Mouse (Mus musculus) lung, embryonic 15.5 days (tissue): ENCODE results near the gene Kpnb1. TPM values are rescaled to one million over a fixed set of nuclear protein-coding genes. Genes with fewer than 3 reads are reported as not detected.
"Not testable (repeated sequence)": the region's sequence is repeated elsewhere in the genome, so short reads cannot be mapped to it uniquely, and the experiment has no call there.

Source experiments
- ATAC-seq: fragments of 200-750 bp; cut with Nextera tagmentation; 2 replicates; pipeline ENCODE4 v1.8.0; 2017; ENCODE audit warnings: moderate number of reproducible peaks, borderline replicate concordance; ENCODE audit not compliant: low FRiP score, low TSS enrichment; ENCODE audit errors: extremely low read depth
- H3K27ac ChIP-seq: fragments of 300-500 bp; sonication (generic); 2 replicates; pipeline ENCODE4 v1.5.1; 2015; ENCODE audit warnings: moderate library complexity, mild to moderate bottlenecking, inconsistent platforms
- H3K27me3 ChIP-seq: fragments of 300-500 bp; sonication (generic); 2 replicates; pipeline ENCODE4 v1.6.1; 2015; ENCODE audit warnings: inconsistent platforms
- H3K36me3 ChIP-seq: fragments of 300-500 bp; sonication (generic); 2 replicates; pipeline ENCODE4 v1.6.1; 2015; ENCODE audit warnings: inconsistent platforms
- H3K4me1 ChIP-seq: fragments of 300-500 bp; sonication (generic); 2 replicates; pipeline ENCODE4 v1.6.1; 2015; ENCODE audit warnings: inconsistent platforms
- H3K4me2 ChIP-seq: fragments of 300-500 bp; sonication (generic); 2 replicates; pipeline ENCODE4 v1.6.1; 2015; ENCODE audit warnings: inconsistent platforms, mild to moderate bottlenecking, moderate library complexity
- H3K4me3 ChIP-seq: fragments of 300-500 bp; sonication (generic); 2 replicates; pipeline ENCODE4 v1.5.1; 2015; ENCODE audit warnings: mild to moderate bottlenecking, inconsistent platforms
- H3K9ac ChIP-seq: fragments of 300-500 bp; sonication (generic); 2 replicates; pipeline ENCODE4 v1.6.1; 2015; ENCODE audit warnings: inconsistent platforms
- H3K9me3 ChIP-seq: fragments of 300-500 bp; sonication (generic); 2 replicates; pipeline ENCODE4 v1.6.1; 2016; ENCODE audit warnings: inconsistent platforms
- WGBS: fragments of 180-500 bp; shearing (Covaris S2); methylation state at CpG from one replicate; pipeline ENCODE4 v1.1.7; 2015; 5-methylcytosine and 5-hydroxymethylcytosine counted together
- polyA plus RNA-seq: library from polyadenylated mRNA; unstranded; fragments of >200 nt; fragmentation: Nextera tagmentation; extraction: Ambion mirVana; gene quantifications from 2 replicates; pipeline ENCODE4 v1.2.1, GENCODE M21; 2015

The Kpnb1 gene
- polyA plus RNA-seq, 1 experiment from 2014 or later, result 52.5 TPM

DNA sequence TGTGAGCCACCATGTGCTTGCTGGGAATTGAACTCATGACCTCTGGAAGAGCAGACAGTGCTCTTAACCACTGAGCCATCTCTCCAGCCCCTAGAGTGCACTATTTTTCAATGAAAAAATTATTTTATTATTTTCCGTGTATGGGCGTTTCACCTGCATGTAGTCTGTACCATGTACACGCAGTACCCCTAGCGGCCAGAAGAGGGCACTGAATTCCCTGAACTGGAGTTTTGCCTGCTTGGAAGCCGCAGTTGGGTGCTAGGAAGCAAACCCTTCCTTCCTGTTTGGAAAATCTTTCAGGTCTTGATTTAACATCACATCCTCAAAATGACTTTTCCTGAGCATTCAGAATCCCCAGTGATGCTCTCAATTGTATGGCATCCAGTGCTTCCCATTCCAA is 10.9 kb upstream of the Kpnb1 start:
- WGBS, result 18% methylated on average over 5 of the region's 5 CpGs
- Histone ChIP-seq H3K27ac (no peak overlapping the region), H3K4me1 (no peaks in the 10 kb centered on the region), H3K27me3 (no peaks in the 10 kb centered on the region), H3K9ac (no peak overlapping the region), H3K4me2 (no peak overlapping the region), H3K36me3 (no peaks in the 10 kb centered on the region), H3K9me3 (no peaks in the 10 kb centered on the region), H3K4me3 (no peak overlapping the region)
- no peak for ATAC-seq

DNA sequence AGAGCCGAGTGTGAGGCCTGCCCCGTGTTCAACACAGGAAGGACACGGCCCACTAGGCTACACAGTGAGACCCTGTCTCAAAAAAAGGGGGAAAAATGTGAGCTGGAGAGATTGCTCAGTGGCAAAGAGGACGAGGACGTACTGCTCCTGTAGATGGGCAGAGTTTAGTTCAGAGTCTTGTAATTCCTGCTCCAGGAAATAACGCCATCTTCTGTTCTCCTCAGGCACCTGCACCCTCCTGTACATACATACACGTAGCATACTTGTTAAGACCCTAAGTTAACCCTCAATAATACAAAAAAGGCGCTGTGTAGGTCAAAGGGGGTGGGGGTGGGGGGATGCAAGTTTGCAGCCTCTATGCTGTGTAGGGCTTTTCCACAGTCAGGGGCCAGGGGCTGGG is 9.3 kb upstream of the Kpnb1 start:
- no peaks in the 10 kb centered on the region for H3K27me3 ChIP-seq
- no peak overlapping the region for H3K27ac ChIP-seq
- no peaks in the 10 kb centered on the region for H3K4me1 ChIP-seq
- H3K9me3 ChIP-seq, result no peaks in the 10 kb centered on the region
- no peak overlapping the region for H3K4me3 ChIP-seq
- no peaks in the 10 kb centered on the region for H3K36me3 ChIP-seq
- no peak overlapping the region for H3K4me2 ChIP-seq
- no peak for ATAC-seq
- H3K9ac ChIP-seq, result no peak overlapping the region
- WGBS, result 74% methylated on average over 8 of the region's 8 CpGs

DNA sequence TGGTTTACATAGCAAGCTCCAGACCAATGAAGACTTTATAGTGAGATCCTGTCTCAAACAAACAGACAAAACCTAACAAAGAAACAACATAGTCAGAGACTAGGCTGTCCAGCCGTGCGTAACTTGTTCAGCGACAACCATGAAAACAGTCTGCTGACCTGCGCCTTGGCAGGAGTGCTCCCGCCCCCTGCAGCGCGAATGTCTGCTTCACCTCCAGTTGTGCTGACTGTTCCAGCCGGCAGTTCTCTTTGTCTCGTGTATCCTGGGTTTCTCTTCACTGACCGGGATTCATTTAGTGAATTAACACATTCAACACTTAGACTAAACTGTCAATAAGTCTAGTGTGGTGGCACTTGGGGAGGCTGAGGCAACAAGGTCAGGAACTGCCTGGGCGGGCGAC is 8.9 kb upstream of the Kpnb1 start:
- H3K27me3 ChIP-seq, result no peaks in the 10 kb centered on the region
- H3K4me1 ChIP-seq, result no peaks in the 10 kb centered on the region
- H3K4me2 ChIP-seq, result no peak overlapping the region
- no peak for ATAC-seq
- H3K4me3 ChIP-seq, result no peak overlapping the region
- no peak overlapping the region for H3K9ac ChIP-seq
- no peaks in the 10 kb centered on the region for H3K36me3 ChIP-seq
- no peaks in the 10 kb centered on the region for H3K9me3 ChIP-seq
- H3K27ac ChIP-seq, result no peak overlapping the region
- 71% methylated on average over 12 of the region's 12 CpGs for WGBS

DNA sequence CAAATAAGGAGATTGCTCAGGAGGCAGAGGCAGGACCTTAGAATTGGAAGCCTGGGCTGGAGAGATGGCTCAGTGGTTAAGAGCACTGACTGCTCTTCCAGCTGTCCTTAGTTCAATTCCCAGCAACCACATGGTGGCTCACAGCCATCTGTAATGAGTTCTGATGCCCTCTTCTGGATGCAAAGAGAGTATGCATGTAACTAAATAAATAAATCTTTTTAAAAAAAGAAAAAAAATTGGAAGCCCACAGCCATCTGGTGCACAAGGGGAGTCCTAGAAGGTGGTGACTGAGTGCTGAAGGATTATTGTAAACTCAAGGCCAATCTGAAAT is 4.9 kb upstream of the Kpnb1 start:
- Histone ChIP-seq H3K27me3 (no peaks in the 10 kb centered on the region), H3K36me3 (peaks cover 3% of the 10 kb centered on the region; the same call in 1 of the 2 replicates), H3K4me2 (no peak overlapping the region), H3K4me1 (peaks cover 12% of the 10 kb centered on the region), H3K9me3 (no peaks in the 10 kb centered on the region), H3K4me3 (no peak overlapping the region), H3K9ac (no peak overlapping the region), H3K27ac (no peak overlapping the region)
- no peak for ATAC-seq

DNA sequence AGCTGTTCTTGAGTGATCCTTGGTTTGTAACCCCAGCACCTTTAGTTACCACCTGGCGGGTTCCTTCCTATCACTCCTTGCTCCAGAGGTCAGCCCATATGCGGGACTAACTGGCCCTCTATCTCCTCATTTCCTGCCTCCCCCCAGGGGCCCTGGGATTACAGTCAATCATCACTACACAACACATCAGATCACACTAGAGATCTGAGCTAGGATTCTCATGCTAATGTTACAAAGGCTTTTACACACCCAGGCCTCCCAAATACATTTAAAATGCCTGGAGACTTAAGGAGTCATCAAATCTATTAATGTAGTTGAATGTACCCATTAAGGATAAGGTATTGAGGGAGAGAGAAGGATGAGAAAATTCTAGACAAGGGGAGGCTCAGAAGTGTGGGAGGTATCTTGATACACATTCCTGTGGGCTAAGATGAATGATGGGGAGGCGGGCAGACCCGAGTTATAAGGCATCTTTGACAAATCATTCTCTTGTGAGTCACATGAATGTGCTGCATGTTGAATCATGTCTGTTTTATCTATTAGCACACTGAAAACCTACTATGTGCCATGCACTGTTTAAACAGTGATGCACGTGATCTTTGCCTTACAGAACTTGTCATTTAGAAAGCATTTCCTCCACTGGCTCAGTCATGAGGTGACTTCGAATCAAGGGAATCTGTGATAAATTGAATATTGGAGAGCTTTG is 4.4 kb upstream of the Kpnb1 start:
- H3K27me3 ChIP-seq, result no peaks in the 10 kb centered on the region
- H3K9ac ChIP-seq, result no peak overlapping the region
- H3K4me1 ChIP-seq, result peaks cover 12% of the 10 kb centered on the region
- 57% methylated on average over 6 of the region's 6 CpGs for WGBS
- H3K4me3 ChIP-seq, result no peak overlapping the region
- H3K27ac ChIP-seq, result no peak overlapping the region
- H3K9me3 ChIP-seq, result no peaks in the 10 kb centered on the region
- ATAC-seq, result no peak
- H3K36me3 ChIP-seq, result peaks cover 3% of the 10 kb centered on the region; the same call in 1 of the 2 replicates
- no peak overlapping the region for H3K4me2 ChIP-seq

DNA sequence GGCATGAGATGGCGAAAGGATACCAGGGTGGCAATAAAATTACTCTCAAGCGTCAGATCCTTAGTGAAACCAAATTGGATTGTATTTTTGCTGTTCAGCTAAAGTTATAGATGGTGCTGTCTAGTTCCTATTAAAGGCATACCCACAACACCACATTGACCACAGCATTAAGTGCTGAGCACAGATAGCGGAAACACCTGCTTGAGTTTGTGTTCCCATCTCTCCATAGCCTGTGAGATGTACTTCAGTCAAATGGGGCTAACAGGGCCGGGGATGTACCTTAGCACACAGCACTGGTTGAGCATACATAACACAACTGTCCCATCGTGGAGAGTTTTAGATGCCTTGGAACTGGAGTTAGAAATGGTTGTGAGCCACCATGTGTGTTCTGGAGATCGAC is 3.3 kb upstream of the Kpnb1 start:
- no peak overlapping the region for H3K9ac ChIP-seq
- no peak overlapping the region for H3K4me3 ChIP-seq
- H3K4me2 ChIP-seq, result no peak overlapping the region
- no peak overlapping the region for H3K27ac ChIP-seq
- H3K27me3 ChIP-seq, result no peaks in the 10 kb centered on the region
- no peak for ATAC-seq
- 84% methylated on average over 6 of the region's 6 CpGs for WGBS
- peaks cover 10% of the 10 kb centered on the region; the same call in 1 of the 2 replicates for H3K36me3 ChIP-seq
- H3K9me3 ChIP-seq, result no peaks in the 10 kb centered on the region
- H3K4me1 ChIP-seq, result peaks cover 19% of the 10 kb centered on the region

DNA sequence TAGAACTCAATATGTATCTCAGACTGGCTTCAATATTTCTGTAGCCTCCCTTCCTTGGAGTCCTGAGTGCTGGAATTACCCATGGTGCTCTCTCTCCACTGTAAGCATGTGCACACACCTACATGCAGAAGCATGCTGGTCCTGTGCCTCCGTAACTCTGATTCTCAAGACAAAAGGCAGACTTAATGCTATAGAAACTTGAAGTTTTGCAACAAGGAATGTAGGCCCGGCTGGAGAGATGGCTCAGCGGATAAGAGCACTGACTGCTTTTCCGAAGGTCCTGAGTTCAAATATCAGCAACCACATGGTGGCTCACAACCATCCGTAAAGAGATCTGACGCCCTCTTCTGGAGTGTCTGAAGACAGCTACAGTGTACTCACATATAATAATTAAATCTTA is 2.0 kb upstream of the Kpnb1 start:
- peaks cover 22% of the 10 kb centered on the region for H3K36me3 ChIP-seq
- not testable (repeated sequence) for H3K9me3 ChIP-seq, H3K27me3 ChIP-seq, ATAC-seq, H3K9ac ChIP-seq, H3K27ac ChIP-seq, H3K4me3 ChIP-seq
- peaks cover 31% of the 10 kb centered on the region for H3K4me1 ChIP-seq
- WGBS, result 80% methylated on average over 6 of the region's 6 CpGs
- H3K4me2 ChIP-seq, result peak overlapping the region; percentile 76; the same call in 1 of the 2 replicates

DNA sequence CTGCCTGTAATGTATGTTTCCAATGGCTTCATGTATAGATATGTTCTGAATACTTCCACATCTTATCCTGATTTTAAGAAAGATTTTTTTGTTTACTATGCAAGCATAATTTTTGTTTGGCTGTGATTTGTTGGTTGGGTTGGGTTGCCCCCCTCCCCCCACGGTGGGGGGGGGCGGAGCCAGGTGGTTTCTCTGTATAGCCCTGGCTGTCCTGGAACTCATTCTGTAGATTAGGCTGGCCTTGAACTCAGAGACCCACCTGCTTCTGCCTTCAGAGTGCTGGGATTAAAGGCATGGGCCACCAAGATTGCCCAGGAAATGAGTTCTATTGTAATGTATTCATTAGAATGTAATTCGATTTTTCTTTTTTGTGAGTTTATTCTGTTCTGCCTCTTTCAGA is 1.6 kb upstream of the Kpnb1 start:
- Histone ChIP-seq H3K4me3 (peak overlapping the region; percentile 91), H3K4me2 (peak overlapping the region; percentile 76), H3K27ac (no peak overlapping the region), H3K9ac (peak overlapping the region; percentile 62; the same call in 1 of the 2 replicates), H3K27me3 (no peaks in the 10 kb centered on the region), H3K4me1 (peaks cover 35% of the 10 kb centered on the region), H3K36me3 (peaks cover 27% of the 10 kb centered on the region), H3K9me3 (no peaks in the 10 kb centered on the region)
- WGBS, result 28% methylated on average over 3 of the region's 3 CpGs
- no peak for ATAC-seq

DNA sequence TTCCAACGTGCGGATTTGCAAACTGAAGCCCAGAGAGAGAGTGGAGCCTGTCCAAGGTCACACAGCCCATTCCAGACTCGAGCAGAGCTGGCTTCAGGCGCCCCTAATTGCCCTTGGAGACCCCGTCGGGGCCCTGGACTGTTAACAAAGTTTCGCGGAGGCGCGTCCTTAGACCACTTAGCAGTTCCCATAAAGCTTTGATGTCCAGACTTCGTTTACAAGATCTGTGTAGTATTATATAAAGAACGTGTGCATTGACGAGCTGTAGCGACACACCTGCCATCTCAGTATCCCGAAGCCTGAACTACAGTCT is 918 bp upstream of the Kpnb1 start:
- peaks cover 33% of the 10 kb centered on the region for H3K36me3 ChIP-seq
- H3K27me3 ChIP-seq, result no peaks in the 10 kb centered on the region
- ATAC-seq, result no peak
- under 1% methylated on average over 15 of the region's 15 CpGs for WGBS
- peak overlapping the region; percentile 91 for H3K4me3 ChIP-seq
- peaks cover 38% of the 10 kb centered on the region for H3K4me1 ChIP-seq
- H3K9me3 ChIP-seq, result no peaks in the 10 kb centered on the region
- peak overlapping the region; percentile 97 for H3K27ac ChIP-seq
- peak overlapping the region; percentile 62 for H3K9ac ChIP-seq
- peak overlapping the region; percentile 76 for H3K4me2 ChIP-seq

DNA sequence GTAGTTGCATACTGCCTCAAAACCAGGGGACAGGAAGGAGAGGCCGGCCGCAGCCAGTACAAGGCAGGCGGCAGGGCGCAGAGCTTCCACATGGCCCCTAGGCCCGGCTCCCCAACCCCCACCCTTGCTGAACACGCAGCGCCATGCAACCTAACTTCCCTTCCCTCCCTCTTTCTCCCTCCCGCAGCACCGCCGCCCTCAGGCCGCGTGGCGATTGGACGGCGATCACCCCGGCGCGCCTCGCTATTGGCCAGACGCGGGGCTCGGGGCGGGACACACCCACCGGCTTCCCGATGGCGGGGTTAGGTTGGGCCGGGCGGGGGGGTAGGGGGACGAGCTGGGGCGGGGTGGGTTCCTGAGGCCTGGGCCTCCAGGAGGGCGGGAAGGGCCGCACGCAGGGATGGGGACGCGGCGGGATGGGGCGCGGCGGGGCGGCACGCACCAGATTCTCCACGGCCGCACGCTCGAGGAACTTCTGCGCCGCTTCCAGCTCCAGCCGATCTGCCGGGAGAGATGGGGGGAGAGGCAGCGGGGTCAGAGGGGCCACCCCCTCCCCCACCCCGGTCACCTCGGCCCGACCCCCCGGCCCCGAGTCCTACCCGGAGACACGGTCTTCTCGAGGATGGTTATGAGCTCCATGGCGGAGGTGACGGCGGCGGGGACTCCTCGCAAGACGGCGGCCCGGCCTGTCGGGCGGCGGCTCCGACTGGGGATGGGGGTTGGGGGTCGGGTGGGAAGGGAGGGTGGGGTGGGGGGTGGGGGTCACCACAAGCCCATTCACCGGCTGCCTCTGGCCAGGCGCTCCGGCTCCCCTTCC is 526 bp downstream of the Kpnb1 start:
- H3K27me3 ChIP-seq, result no peaks in the 10 kb centered on the region
- H3K4me2 ChIP-seq, result peak overlapping the region; percentile 87
- peaks cover 47% of the 10 kb centered on the region for H3K36me3 ChIP-seq
- peak overlapping the region; percentile 93 for H3K9ac ChIP-seq
- peaks cover 42% of the 10 kb centered on the region for H3K4me1 ChIP-seq
- ATAC-seq, result peak; percentile 83
- no peaks in the 10 kb centered on the region for H3K9me3 ChIP-seq
- whole genome bisulfite sequencing, result 2% methylated on average over 61 of the region's 74 CpGs
- H3K27ac ChIP-seq, result peak overlapping the region; percentile 98
- peak overlapping the region; percentile 91 for H3K4me3 ChIP-seq

DNA sequence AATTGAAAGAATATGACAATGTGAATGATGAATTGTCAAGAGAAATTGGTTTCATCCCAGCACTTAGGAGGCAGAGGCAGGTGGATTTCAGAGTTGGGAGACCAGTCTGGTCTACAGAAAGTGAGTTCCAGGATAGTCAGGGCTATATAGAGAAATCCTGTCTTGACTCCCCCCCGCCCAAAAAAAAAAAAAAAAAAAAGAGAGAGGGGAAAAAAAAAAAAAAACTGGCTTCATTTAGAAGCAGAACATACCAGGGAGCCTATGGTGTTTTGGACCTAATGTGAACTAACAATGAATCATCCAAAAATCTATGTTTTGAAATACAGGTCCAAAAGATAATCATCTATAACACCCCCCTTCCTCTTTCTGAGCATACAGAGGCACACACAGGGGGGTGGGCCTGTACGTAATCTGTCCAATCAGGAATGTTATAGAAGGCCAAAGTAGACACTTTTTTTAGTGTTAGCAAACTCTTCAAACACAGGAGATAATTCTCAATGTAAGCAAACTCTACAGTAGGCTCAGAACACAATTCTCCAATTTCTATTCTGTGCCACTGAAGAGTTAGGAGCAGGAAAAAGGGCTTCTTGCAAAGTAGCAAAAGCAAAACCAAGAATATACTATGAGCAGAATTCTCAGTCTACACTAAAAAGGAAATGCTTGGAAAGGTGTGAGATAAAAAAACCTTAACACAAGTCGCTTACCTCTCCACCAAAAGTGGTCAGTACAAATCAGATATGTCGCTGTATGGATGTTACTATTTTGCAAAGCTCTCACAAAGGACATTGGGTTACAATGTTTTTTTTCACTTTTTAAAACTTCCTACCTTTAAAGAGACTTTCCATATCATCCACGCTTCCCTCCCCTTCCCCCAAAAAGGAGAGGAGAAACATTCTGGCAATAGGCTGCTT is 1.7 kb downstream of the Kpnb1 start:
- no peaks in the 10 kb centered on the region for H3K9me3 ChIP-seq
- peak overlapping the region; percentile 91 for H3K4me3 ChIP-seq
- WGBS, result 39% methylated on average over 5 of the region's 5 CpGs
- H3K27ac ChIP-seq, result peak overlapping the region; percentile 72
- H3K36me3 ChIP-seq, result peaks cover 59% of the 10 kb centered on the region
- H3K4me2 ChIP-seq, result peak overlapping the region; percentile 87
- peak overlapping the region; percentile 65 for H3K9ac ChIP-seq
- no peak for ATAC-seq
- H3K27me3 ChIP-seq, result no peaks in the 10 kb centered on the region
- H3K4me1 ChIP-seq, result peaks cover 42% of the 10 kb centered on the region

DNA sequence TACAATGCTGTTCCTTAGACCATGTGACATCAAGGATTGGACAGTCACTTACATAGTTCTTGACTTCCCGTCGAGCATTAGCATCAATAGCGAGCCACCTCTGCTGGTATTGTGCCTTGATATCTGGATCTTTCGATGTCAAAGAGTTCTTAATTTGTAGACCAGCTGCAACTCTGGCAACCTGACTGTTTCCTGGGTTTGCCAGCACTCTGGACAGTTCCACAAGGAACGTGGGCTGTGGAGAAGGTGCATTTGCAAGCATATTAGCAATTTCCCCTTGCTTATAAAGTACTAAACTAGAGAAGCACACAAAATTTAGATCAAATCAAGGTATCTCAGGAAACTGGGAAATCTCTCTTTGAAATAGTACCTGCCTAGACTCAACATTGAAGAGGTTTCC is 2.8 kb downstream of the Kpnb1 start:
- Histone ChIP-seq H3K27ac (no peak overlapping the region), H3K4me1 (peaks cover 42% of the 10 kb centered on the region), H3K4me2 (no peak overlapping the region), H3K36me3 (peaks cover 67% of the 10 kb centered on the region), H3K4me3 (no peak overlapping the region), H3K9ac (no peak overlapping the region), H3K9me3 (no peaks in the 10 kb centered on the region), H3K27me3 (no peaks in the 10 kb centered on the region)
- WGBS, result 65% methylated on average over 5 of the region's 5 CpGs
- ATAC-seq, result no peak
